Mouse (Mus musculus) spleen, postnatal 36 days (tissue): ENCODE results near the gene Tbccd1.
"Not testable (repeated sequence)": the region's sequence is repeated elsewhere in the genome, so short reads cannot be mapped to it uniquely, and the experiment has no call there.

Source experiments
- DNase-seq, 2 experiments: peaks; one replicate each; pipeline ENCODE4 v3.0.0; 2022; ENCODE audit warnings: low spot score in 2 of 2, mixed read lengths in 1 of 2

Tbccd1 gene

GRCm38 (mm10) chr16:22782686-22783085 is 74.8 kb downstream of the Tbccd1 start:
- DNase-seq = no peak

GRCm38 (mm10) chr16:22779228-22779835 is 78.1 kb downstream of the Tbccd1 start:
- no peak for DNase-seq

GRCm38 (mm10) chr16:22778296-22778695 is 79.2 kb downstream of the Tbccd1 start:
- DNase-seq = not testable (repeated sequence)

GRCm38 (mm10) chr16:22775471-22775985 is 81.9 kb downstream of the Tbccd1 start:
- no peak for DNase-seq

GRCm38 (mm10) chr16:22768661-22769060 is 88.8 kb downstream of the Tbccd1 start:
- no peak for DNase-seq

GRCm38 (mm10) chr16:22767405-22767804 is 90.1 kb downstream of the Tbccd1 start:
- DNase-seq = no peak

- DNase-seq = no peak
Observed at GRCm38 (mm10) chr16:22766738-22767211, 90.7 kb downstream of the Tbccd1 start.

GRCm38 (mm10) chr16:22765531-22765930 is 91.9 kb downstream of the Tbccd1 start:
- no peak for DNase-seq
